Mouse (Mus musculus): Measurements from ENCODE around the gene Bst2.

Gene Bst2

GRCm38 (mm10) chr8:71537028-71537867 is at the start of gene Bst2:
Gene Bst2 (minus strand): TSS chr8:71537456.
- DNase-seq (ENCODE audit: low read depth) = peak; percentile 97

GRCm38 (mm10) chr8:71586891-71587290 is 49.6 kb upstream of the Bst2 start:
- DNase-seq (ENCODE audit: low read depth) = no peak

- no peak for DNase-seq (ENCODE audit: low read depth)
Measured at GRCm38 (mm10) chr8:71580201-71580600, 42.9 kb upstream of the Bst2 start.

- no peak for DNase-seq (ENCODE audit: low read depth)
Measured at GRCm38 (mm10) chr8:71579476-71579875, 42.2 kb upstream of the Bst2 start.

GRCm38 (mm10) chr8:71579009-71579408 is 41.8 kb upstream of the Bst2 start:
- DNase-seq (ENCODE audit: low read depth) = no peak

GRCm38 (mm10) chr8:71577856-71578387 is 40.7 kb upstream of the Bst2 start:
- DNase-seq (ENCODE audit: low read depth) = no peak

- no peak for DNase-seq (ENCODE audit: low read depth)
Measured at GRCm38 (mm10) chr8:71575020-71575419, 37.8 kb upstream of the Bst2 start.

- no peak for DNase-seq (ENCODE audit: low read depth)
Measured at GRCm38 (mm10) chr8:71574426-71574825, 37.2 kb upstream of the Bst2 start.

GRCm38 (mm10) chr8:71572847-71573633 is 35.8 kb upstream of the Bst2 start:
- no peak for DNase-seq (ENCODE audit: low read depth)

GRCm38 (mm10) chr8:71572077-71572476 is 34.8 kb upstream of the Bst2 start:
- DNase-seq (ENCODE audit: low read depth) = no peak

GRCm38 (mm10) chr8:71570291-71570954 is 33.2 kb upstream of the Bst2 start:
- DNase-seq (ENCODE audit: low read depth) = peak; percentile 89

- DNase-seq (ENCODE audit: low read depth) = peak; percentile 77
Measured at GRCm38 (mm10) chr8:71569366-71570290, 32.4 kb upstream of the Bst2 start.

- DNase-seq (ENCODE audit: low read depth) = no peak
Measured at GRCm38 (mm10) chr8:71568941-71569340, 31.7 kb upstream of the Bst2 start.

GRCm38 (mm10) chr8:71568387-71568937 is 31.2 kb upstream of the Bst2 start, which contains the start of gene Slc27a1:
Gene Slc27a1 (plus strand): TSS chr8:71568882.
- no peak for DNase-seq (ENCODE audit: low read depth)

- DNase-seq (ENCODE audit: low read depth) = no peak
Measured at GRCm38 (mm10) chr8:71567587-71567986, 30.3 kb upstream of the Bst2 start.

- no peak for DNase-seq (ENCODE audit: low read depth)
Measured at GRCm38 (mm10) chr8:71566501-71566900, 29.2 kb upstream of the Bst2 start, which contains the start of gene Nxnl1. Gene Nxnl1 (minus strand): TSS chr8:71566601.

GRCm38 (mm10) chr8:71563992-71564391 is 26.7 kb upstream of the Bst2 start:
- no peak for DNase-seq (ENCODE audit: low read depth)

GRCm38 (mm10) chr8:71562751-71563150 is 25.5 kb upstream of the Bst2 start:
- peak; percentile 55 for DNase-seq (ENCODE audit: low read depth)

GRCm38 (mm10) chr8:71561401-71561800 is 24.1 kb upstream of the Bst2 start:
- DNase-seq (ENCODE audit: low read depth) = peak; percentile 83

GRCm38 (mm10) chr8:71560765-71561164 is 23.5 kb upstream of the Bst2 start:
- DNase-seq (ENCODE audit: low read depth) = no peak

GRCm38 (mm10) chr8:71560071-71560470 is 22.8 kb upstream of the Bst2 start:
- DNase-seq (ENCODE audit: low read depth) = no peak

Data from c-Kit-positive CD71-negative TER-119-negative erythroid progenitor cells, embryonic 14.5 days (primary cell).